Mouse (Mus musculus): ENCODE data around the gene Slc4a4. TPM values are rescaled to one million over a fixed set of nuclear protein-coding genes. Genes with fewer than 3 reads are reported as not detected.

The Slc4a4 gene
- polyA plus RNA-seq, 1 experiment from 2014 or later: 0.98 TPM

DNA sequence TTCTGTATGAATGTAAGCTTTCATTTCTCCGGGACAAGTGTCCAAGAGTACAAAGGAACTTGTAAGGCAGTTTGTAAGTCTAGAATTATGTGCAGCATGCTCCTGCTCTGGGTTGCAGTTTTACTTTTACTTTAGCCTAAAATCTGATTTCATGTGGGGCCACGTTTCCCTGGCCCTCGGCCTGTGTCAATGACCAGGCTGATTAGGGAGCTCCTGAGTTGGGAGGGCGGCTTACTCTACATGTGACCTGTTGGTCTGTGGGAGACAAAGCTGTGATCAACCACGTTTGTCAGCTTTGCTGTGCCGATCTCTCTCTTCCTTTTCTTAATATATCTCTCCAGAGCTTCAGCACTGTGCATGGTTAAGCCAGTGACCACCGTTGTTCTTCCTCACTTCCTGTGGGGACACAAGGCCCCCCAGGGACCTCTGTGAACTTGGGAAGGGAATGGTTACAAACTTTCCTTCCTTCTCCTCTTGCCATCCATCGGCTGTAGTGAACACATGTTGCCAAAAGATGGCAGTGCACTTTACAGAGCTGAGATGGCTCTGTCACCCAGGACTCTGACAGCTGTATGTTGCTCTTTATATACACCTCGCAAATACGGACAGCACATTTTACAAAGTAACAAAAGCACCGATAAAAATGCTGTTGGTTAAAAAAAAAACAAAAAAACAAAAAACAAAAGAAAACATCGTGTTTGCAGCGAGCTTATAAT is 41.7 kb downstream of the Slc4a4 start:
- Histone ChIP-seq H3K27ac (ENCODE audit: low read depth, low read length) (no peak overlapping the region), H3K27me3 (replicated peaks; ENCODE audit: control insufficient read depth, insufficient read depth, low read length) (no peaks in the 10 kb centered on the region), H3K4me2 (ENCODE audit: low read length) (no peak overlapping the region), H3K36me3 (ENCODE audit: control insufficient read depth, insufficient read depth, low read length) (no peaks in the 10 kb centered on the region), H3K4me3 (ENCODE audit: low read depth, low read length) (no peak overlapping the region), H3K9me3 (replicated peaks; ENCODE audit: control insufficient read depth, low read length) (no peaks in the 10 kb centered on the region), H3K9ac (ENCODE audit: low read length) (no peak overlapping the region), H3K4me1 (ENCODE audit: control insufficient read depth, insufficient read depth, low read length) (peaks cover 7% of the 10 kb centered on the region; the same call in 1 of the 2 replicates)
- 53% methylated on average over 13 of the region's 13 CpGs for WGBS
- peak; percentile 72 for DNase-seq (ENCODE audit: low spot score)
- no peak for ATAC-seq

DNA sequence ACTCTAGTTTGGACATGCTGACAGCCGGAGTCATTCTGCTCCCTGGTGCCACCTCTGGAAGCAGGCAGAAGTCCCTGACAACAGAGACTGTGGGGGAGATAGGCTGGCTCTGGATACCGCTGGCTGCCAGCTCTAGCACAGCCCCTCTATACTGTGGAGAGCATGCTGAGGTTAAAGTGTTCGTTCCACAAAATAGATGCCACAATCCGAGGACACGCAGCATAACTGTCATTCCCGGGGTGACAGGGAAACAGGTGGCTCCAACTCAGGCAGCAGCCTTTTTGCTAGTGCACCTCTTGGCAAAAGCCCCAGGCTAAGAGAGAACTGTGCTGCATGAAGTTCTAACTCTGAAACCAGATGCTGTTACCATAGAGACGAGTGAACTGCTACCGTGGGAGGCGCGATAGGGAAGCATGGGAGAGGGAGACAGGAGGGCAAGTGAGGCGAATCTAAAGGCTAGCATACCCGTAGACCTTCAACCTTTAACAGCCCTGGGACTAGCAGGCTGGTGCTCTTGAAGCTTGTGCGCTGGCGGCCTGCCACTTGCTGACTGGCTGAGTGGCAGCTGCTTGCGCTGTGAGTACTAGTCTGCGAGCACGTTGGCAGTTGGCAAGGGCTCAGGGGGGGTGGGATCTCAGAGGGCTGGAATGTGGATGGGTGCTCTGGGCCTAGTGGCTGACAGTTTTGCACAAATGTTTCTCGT is 42.9 kb downstream of the Slc4a4 start:
- Histone ChIP-seq H3K4me1 (ENCODE audit: control insufficient read depth, insufficient read depth, low read length) (peaks cover 7% of the 10 kb centered on the region), H3K36me3 (ENCODE audit: control insufficient read depth, insufficient read depth, low read length) (no peaks in the 10 kb centered on the region), H3K4me3 (ENCODE audit: low read depth, low read length) (no peak overlapping the region), H3K9ac (ENCODE audit: low read length) (no peak overlapping the region), H3K4me2 (ENCODE audit: low read length) (peak overlapping the region; percentile 33), H3K27me3 (replicated peaks; ENCODE audit: control insufficient read depth, insufficient read depth, low read length) (no peaks in the 10 kb centered on the region), H3K27ac (ENCODE audit: low read depth, low read length) (no peak overlapping the region; the same call in 1 of the 2 replicates), H3K9me3 (replicated peaks; ENCODE audit: control insufficient read depth, low read length) (no peaks in the 10 kb centered on the region)
- DNase-seq (ENCODE audit: low spot score) (peak; percentile 92), ATAC-seq (peak; percentile 95)
- 21% methylated on average over 18 of the region's 18 CpGs for WGBS

DNA sequence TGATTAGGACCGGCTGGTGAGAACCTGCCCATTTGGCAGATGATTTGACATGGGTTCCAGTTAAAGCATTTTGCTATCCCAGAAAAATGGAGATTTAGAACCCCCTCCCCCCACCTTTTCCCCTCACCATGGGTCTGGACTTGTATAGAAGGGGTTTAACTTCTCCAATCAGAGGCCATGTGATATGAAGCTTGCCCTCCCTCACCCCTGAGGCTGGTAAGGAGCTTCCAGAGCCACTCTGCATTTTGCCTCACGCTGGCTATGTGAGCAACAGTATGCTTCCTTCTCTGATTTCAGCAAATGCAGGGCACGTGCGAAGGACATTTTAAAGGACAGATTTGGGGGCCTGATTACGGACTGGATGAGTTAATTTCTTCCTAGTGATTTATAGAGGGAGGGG is 43.5 kb downstream of the Slc4a4 start:
- Histone ChIP-seq H3K4me2 (ENCODE audit: low read length) (peak overlapping the region; percentile 33), H3K27ac (ENCODE audit: low read depth, low read length) (no peak overlapping the region), H3K4me3 (ENCODE audit: low read depth, low read length) (no peak overlapping the region), H3K4me1 (ENCODE audit: control insufficient read depth, insufficient read depth, low read length) (peaks cover 7% of the 10 kb centered on the region), H3K9ac (ENCODE audit: low read length) (no peak overlapping the region), H3K27me3 (replicated peaks; ENCODE audit: control insufficient read depth, insufficient read depth, low read length) (no peaks in the 10 kb centered on the region), H3K9me3 (replicated peaks; ENCODE audit: control insufficient read depth, low read length) (no peaks in the 10 kb centered on the region), H3K36me3 (ENCODE audit: control insufficient read depth, insufficient read depth, low read length) (no peaks in the 10 kb centered on the region)
- DNase-seq (ENCODE audit: low spot score) (no peak), ATAC-seq (peak; percentile 44)
- 73% methylated on average over 5 of the region's 5 CpGs for WGBS

DNA sequence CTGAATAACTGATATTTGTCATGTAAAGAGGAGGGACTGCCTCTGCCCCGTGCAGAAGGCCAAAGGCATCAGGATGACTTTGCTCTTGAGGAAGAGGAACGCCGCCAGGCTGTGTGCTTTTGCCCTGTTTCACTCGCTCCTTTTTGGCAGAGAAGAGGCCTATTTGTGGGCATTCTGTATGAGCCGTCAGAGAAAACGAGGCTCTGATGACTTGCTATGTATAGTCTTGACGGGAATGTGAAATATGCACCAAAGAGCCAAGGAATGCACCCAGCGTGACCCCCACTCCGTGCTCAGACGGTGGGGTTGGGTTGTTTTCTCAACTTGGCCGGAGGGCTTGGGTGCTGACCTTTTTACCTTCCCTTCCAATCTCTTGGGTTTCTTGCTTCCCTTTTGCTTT is 44.0 kb downstream of the Slc4a4 start:
- DNase-seq (ENCODE audit: low spot score) (no peak), ATAC-seq (no peak)
- no peak overlapping the region for H3K4me3 ChIP-seq (ENCODE audit: low read depth, low read length)
- H3K9me3 ChIP-seq (replicated peaks; ENCODE audit: control insufficient read depth, low read length): no peaks in the 10 kb centered on the region
- H3K27me3 ChIP-seq (replicated peaks; ENCODE audit: control insufficient read depth, insufficient read depth, low read length): no peaks in the 10 kb centered on the region
- no peaks in the 10 kb centered on the region for H3K36me3 ChIP-seq (ENCODE audit: control insufficient read depth, insufficient read depth, low read length)
- no peak overlapping the region for H3K4me2 ChIP-seq (ENCODE audit: low read length)
- no peak overlapping the region for H3K27ac ChIP-seq (ENCODE audit: low read depth, low read length)
- no peak overlapping the region for H3K9ac ChIP-seq (ENCODE audit: low read length)
- WGBS: 64% methylated on average over 11 of the region's 11 CpGs
- H3K4me1 ChIP-seq (ENCODE audit: control insufficient read depth, insufficient read depth, low read length): peaks cover 7% of the 10 kb centered on the region

DNA sequence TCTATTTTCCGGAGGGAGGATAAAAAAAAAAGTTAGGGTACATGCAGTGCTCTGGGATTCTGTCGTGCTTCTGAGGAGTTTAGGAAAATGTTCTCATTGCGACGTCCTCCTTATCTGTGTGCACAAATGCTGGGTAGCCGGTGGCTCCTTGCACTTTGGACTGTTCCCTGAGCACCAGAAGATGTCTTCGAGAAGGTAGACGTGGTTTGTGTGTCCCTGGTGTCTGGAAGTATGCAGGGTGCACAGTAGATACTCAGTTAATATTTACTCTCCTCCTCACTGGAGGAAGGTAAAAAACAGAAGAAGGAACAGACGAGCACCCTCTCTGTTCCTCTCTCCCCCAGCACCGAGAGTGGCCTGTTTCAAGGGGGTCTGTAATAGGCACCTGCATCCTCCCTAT is 44.6 kb downstream of the Slc4a4 start:
- Histone ChIP-seq H3K4me2 (ENCODE audit: low read length) (no peak overlapping the region), H3K36me3 (ENCODE audit: control insufficient read depth, insufficient read depth, low read length) (no peaks in the 10 kb centered on the region), H3K9ac (ENCODE audit: low read length) (no peak overlapping the region), H3K4me3 (ENCODE audit: low read depth, low read length) (no peak overlapping the region), H3K27me3 (replicated peaks; ENCODE audit: control insufficient read depth, insufficient read depth, low read length) (no peaks in the 10 kb centered on the region), H3K9me3 (replicated peaks; ENCODE audit: control insufficient read depth, low read length) (no peaks in the 10 kb centered on the region), H3K27ac (ENCODE audit: low read depth, low read length) (no peak overlapping the region), H3K4me1 (ENCODE audit: control insufficient read depth, insufficient read depth, low read length) (peaks cover 7% of the 10 kb centered on the region)
- WGBS: 95% methylated on average over 9 of the region's 9 CpGs
- ATAC-seq: no peak
- DNase-seq (ENCODE audit: low spot score): no peak

DNA sequence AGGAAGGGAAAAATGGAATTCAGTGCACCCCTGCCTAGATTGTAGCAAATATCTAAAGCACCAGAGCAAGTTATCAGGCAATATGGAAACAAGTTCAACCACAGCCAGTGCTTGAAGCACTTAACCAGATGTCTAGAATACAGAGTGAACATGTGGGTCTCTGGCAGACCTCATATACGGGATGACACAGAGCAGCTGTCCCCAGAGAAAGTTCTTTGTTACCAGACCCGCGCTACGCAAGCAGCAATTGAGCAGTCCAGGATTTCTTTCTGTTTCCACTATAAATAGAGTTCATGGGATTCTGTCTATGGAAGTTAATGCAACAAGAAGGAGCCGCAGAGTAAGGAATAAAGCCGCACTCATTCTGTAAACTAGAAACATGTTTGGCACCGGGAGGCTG is 46.8 kb downstream of the Slc4a4 start:
- ATAC-seq: no peak
- H3K4me3 ChIP-seq (ENCODE audit: low read depth, low read length): no peak overlapping the region
- WGBS: 56% methylated on average over 7 of the region's 7 CpGs
- no peaks in the 10 kb centered on the region for H3K36me3 ChIP-seq (ENCODE audit: control insufficient read depth, insufficient read depth, low read length)
- no peak overlapping the region for H3K27ac ChIP-seq (ENCODE audit: low read depth, low read length)
- no peak overlapping the region for H3K4me2 ChIP-seq (ENCODE audit: low read length)
- H3K27me3 ChIP-seq (replicated peaks; ENCODE audit: control insufficient read depth, insufficient read depth, low read length): no peaks in the 10 kb centered on the region
- no peaks in the 10 kb centered on the region for H3K9me3 ChIP-seq (replicated peaks; ENCODE audit: control insufficient read depth, low read length)
- H3K9ac ChIP-seq (ENCODE audit: low read length): no peak overlapping the region
- DNase-seq (ENCODE audit: low spot score): no peak
- H3K4me1 ChIP-seq (ENCODE audit: control insufficient read depth, insufficient read depth, low read length): peaks cover 7% of the 10 kb centered on the region

DNA sequence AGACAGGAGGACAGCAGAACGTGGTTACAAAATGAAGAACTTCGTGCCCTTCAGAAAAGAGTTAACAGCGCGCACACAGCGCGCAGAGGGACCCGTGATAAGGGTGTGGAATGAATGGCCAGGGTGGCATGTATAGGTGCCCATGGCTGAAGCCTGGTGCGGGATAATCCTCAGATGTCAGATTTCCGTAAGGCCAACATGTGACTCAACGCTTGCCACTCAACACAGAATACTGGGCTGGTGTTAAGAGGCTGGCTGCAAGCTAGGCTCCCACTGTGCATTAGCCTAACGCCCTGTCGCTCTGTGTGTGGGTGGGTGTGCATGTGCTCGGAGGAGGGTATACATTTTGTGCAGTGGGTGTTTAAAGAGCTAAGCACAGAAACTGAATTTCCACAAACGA is 47.3 kb downstream of the Slc4a4 start:
- Histone ChIP-seq H3K4me2 (ENCODE audit: low read length) (no peak overlapping the region), H3K4me3 (ENCODE audit: low read depth, low read length) (no peak overlapping the region), H3K36me3 (ENCODE audit: control insufficient read depth, insufficient read depth, low read length) (no peaks in the 10 kb centered on the region), H3K27me3 (replicated peaks; ENCODE audit: control insufficient read depth, insufficient read depth, low read length) (no peaks in the 10 kb centered on the region), H3K4me1 (ENCODE audit: control insufficient read depth, insufficient read depth, low read length) (peaks cover 7% of the 10 kb centered on the region), H3K9me3 (replicated peaks; ENCODE audit: control insufficient read depth, low read length) (no peaks in the 10 kb centered on the region), H3K27ac (ENCODE audit: low read depth, low read length) (no peak overlapping the region), H3K9ac (ENCODE audit: low read length) (no peak overlapping the region)
- WGBS: 69% methylated on average over 14 of the region's 14 CpGs
- ATAC-seq (no peak), DNase-seq (ENCODE audit: low spot score) (peak; percentile 27)

DNA sequence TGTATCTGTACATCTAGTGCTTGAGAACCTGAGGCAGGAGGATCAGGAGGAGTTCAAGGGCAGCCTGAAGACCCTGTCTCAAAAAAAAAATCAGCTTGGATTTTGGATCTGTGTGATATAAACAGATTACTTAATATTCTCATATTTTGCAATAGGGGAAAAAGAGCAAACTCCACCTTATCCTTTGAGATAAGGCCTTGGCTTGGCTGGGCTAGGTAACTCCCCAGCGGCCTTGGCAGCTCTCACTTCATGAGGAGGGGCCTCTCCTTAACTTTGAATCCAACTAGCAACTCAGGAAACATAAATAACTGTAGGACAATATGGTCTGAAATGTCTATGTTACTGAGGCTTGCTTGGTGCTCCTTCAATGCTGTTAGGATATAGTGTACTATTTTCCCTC is 51.6 kb downstream of the Slc4a4 start:
- Histone ChIP-seq H3K9me3 (replicated peaks; ENCODE audit: control insufficient read depth, low read length) (no peaks in the 10 kb centered on the region), H3K36me3 (ENCODE audit: control insufficient read depth, insufficient read depth, low read length) (no peaks in the 10 kb centered on the region), H3K4me1 (ENCODE audit: control insufficient read depth, insufficient read depth, low read length) (no peaks in the 10 kb centered on the region; the same call in 1 of the 2 replicates), H3K27ac (ENCODE audit: low read depth, low read length) (no peak overlapping the region), H3K27me3 (replicated peaks; ENCODE audit: control insufficient read depth, insufficient read depth, low read length) (no peaks in the 10 kb centered on the region), H3K4me3 (ENCODE audit: low read depth, low read length) (no peak overlapping the region), H3K4me2 (ENCODE audit: low read length) (no peak overlapping the region), H3K9ac (ENCODE audit: low read length) (no peak overlapping the region)
- no peak for ATAC-seq
- no peak for DNase-seq (ENCODE audit: low spot score)
- WGBS: 93% methylated on average over 1 of the region's 1 CpGs

DNA sequence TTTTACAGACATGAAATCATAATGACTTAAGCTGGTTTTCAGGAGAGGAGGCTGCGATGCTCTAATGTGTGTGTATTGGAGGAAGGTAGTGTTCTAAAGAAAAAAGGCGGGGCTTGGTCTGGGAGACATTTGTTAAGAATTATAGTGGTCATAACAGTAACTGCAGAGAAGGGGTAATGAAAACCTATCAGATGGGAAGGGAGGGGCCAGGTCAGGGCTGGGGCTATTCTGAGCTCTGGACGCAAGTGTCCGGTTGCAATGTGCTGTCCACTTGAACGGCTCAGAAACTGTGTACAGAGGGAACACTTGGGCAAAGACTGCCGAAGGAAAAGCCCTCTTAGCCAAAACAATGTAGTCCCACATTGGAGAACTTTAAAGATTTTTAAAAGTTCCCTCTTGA is 52.5 kb downstream of the Slc4a4 start:
- no peak overlapping the region for H3K4me3 ChIP-seq (ENCODE audit: low read depth, low read length)
- H3K4me1 ChIP-seq (ENCODE audit: control insufficient read depth, insufficient read depth, low read length): no peaks in the 10 kb centered on the region; the same call in 1 of the 2 replicates
- no peak overlapping the region for H3K4me2 ChIP-seq (ENCODE audit: low read length)
- H3K27me3 ChIP-seq (replicated peaks; ENCODE audit: control insufficient read depth, insufficient read depth, low read length): no peaks in the 10 kb centered on the region
- ATAC-seq (no peak), DNase-seq (ENCODE audit: low spot score) (no peak)
- no peaks in the 10 kb centered on the region for H3K9me3 ChIP-seq (replicated peaks; ENCODE audit: control insufficient read depth, low read length)
- no peak overlapping the region for H3K9ac ChIP-seq (ENCODE audit: low read length)
- H3K36me3 ChIP-seq (ENCODE audit: control insufficient read depth, insufficient read depth, low read length): no peaks in the 10 kb centered on the region
- 81% methylated on average over 6 of the region's 6 CpGs for WGBS
- H3K27ac ChIP-seq (ENCODE audit: low read depth, low read length): no peak overlapping the region

All from forebrain, embryonic 14.5 days (tissue).